Mouse (Mus musculus) megakaryocyte progenitor cell, adult 5-6 weeks (primary cell): ENCODE data around the gene Dapp1. TPM values are rescaled to one million over a fixed set of nuclear protein-coding genes. Genes with fewer than 3 reads are reported as not detected.
A peak's percentile ranks its signal among the peaks of the same experiment; 100 is the strongest.
"Not testable (repeated sequence)": the region's sequence is repeated elsewhere in the genome, so short reads cannot be mapped to it uniquely, and the experiment has no call there.

ENCODE experiments used
- ATAC-seq: replicated peaks from 2 replicates; pipeline ENCODE4 v1.8.0; 2016; ENCODE audit warnings: mild to moderate bottlenecking, moderate TSS enrichment, inconsistent platforms; ENCODE audit not compliant: poor library complexity
- total RNA-seq, 2 experiments: library from RNA; stranded (forward) in 1 of 2; stranded (reverse) in 1 of 2; fragments of 157-497, 149-512 nt in 1 of 2; fragments of 200-1000 nt in 1 of 2; gene quantifications; 2 replicates each; pipeline versions ENCODE4 v1.2.3 to v1.2.4; 2015 to 2017

Dapp1 gene
- total RNA-seq, 2 experiments from 2014 or later = 99.7 to 129 TPM

GRCm38 (mm10) chr3:137929940-137930339 lies 51.4 kb downstream of the Dapp1 start:
- no peak for ATAC-seq

- no peak for ATAC-seq
These were observed 54.3 kb downstream of the Dapp1 start for GRCm38 (mm10) chr3:137927010-137927409.

GRCm38 (mm10) chr3:137920594-137920993 lies 60.8 kb downstream of the Dapp1 start:
- ATAC-seq = no peak

- ATAC-seq = no peak
These were observed 61.9 kb downstream of the Dapp1 start for GRCm38 (mm10) chr3:137919398-137919797.

- peak; percentile 3; the same call in 1 of the 2 replicates for ATAC-seq
These were observed 62.4 kb downstream of the Dapp1 start for GRCm38 (mm10) chr3:137918932-137919311.

GRCm38 (mm10) chr3:137918172-137918931 lies 63.0 kb downstream of the Dapp1 start, which contains the start of gene Lamtor3:
Lamtor3 (plus strand) TSS chr3:137918506.
- ATAC-seq = peak; percentile 97

GRCm38 (mm10) chr3:137917694-137918171 lies 63.6 kb downstream of the Dapp1 start:
- ATAC-seq = no peak

- not testable (repeated sequence) for ATAC-seq
These were observed 66.8 kb downstream of the Dapp1 start for GRCm38 (mm10) chr3:137914567-137914966.

GRCm38 (mm10) chr3:137913093-137913492 lies 68.3 kb downstream of the Dapp1 start:
- ATAC-seq = no peak

- peak; percentile 45 for ATAC-seq
These were observed 81.2 kb downstream of the Dapp1 start for GRCm38 (mm10) chr3:137900149-137900548.

GRCm38 (mm10) chr3:137897685-137898084 lies 83.7 kb downstream of the Dapp1 start:
- ATAC-seq = peak; percentile 36

GRCm38 (mm10) chr3:137896867-137897266 lies 84.5 kb downstream of the Dapp1 start:
- ATAC-seq = no peak

GRCm38 (mm10) chr3:137896386-137896785 lies 85.0 kb downstream of the Dapp1 start:
- no peak for ATAC-seq

GRCm38 (mm10) chr3:137895196-137895595 lies 86.1 kb downstream of the Dapp1 start:
- ATAC-seq = peak; percentile 69

GRCm38 (mm10) chr3:137893789-137894188 lies 87.6 kb downstream of the Dapp1 start:
- ATAC-seq = peak; percentile 33

GRCm38 (mm10) chr3:137892118-137892517 lies 89.2 kb downstream of the Dapp1 start:
- no peak for ATAC-seq

GRCm38 (mm10) chr3:137891089-137891488 lies 90.3 kb downstream of the Dapp1 start:
- no peak for ATAC-seq

- ATAC-seq = peak; percentile 79
These were observed 93.4 kb downstream of the Dapp1 start for GRCm38 (mm10) chr3:137887961-137888360.

- no peak for ATAC-seq
These were observed 100.3 kb downstream of the Dapp1 start for GRCm38 (mm10) chr3:137881093-137881492.
